Mouse (Mus musculus): ENCODE measurements around the gene Abcb11. TPM values are rescaled to one million over a fixed set of nuclear protein-coding genes. Genes with fewer than 3 reads are reported as not detected.

The Abcb11 gene
- polyA plus RNA-seq, 1 experiment, result not detected

DNA sequence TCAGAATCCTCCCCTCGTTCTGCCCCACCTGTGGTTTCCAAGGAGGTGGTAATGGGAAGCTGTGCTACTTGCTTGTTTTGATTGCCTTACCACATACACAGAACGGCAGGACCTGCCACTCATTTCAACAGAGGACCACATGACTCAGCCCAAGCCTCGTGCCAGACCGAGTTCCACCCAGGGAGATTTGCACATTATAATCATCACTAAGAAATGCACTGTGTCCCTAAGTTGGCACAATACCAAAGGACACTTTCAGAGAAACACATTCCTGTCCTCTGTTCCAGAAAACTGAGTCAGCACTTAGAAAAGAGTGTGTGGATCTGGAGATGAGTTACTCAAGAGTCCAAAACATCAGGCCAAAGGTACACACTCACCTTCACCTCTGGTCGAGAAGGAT is 53.4 kb downstream of the Abcb11 start:
- peak; percentile 29 for TF ChIP-seq USF1 (IDR thresholded peaks at IDR 0.05; ENCODE audit: low read depth)
- TF ChIP-seq MYOG (IDR thresholded peaks at IDR 0.05; ENCODE audit: control insufficient read depth in 1 of 3, insufficient read depth in 1 of 3, insufficient read length in 2 of 3, low read depth in 2 of 3), result no peak
- Histone ChIP-seq H3K36me3 (ENCODE audit: control insufficient read depth, insufficient read depth) (no peaks in the 10 kb centered on the region), H3K27me3 (ENCODE audit: control insufficient read depth, insufficient read depth, insufficient read length) (no peaks in the 10 kb centered on the region), H3K4me2 (ENCODE audit: low read depth) (no peak overlapping the region), H3K4me3 (no peak overlapping the region), H3ac (ENCODE audit: control insufficient read depth, insufficient read length) (no peak overlapping the region), H3K79me2 (ENCODE audit: control insufficient read depth, insufficient read depth) (no peaks in the 10 kb centered on the region)

GRCm38 (mm10) chr2:69275875-69276274 is 66.5 kb downstream of the Abcb11 start:
- no peaks in the 10 kb centered on the region for H3K79me2 ChIP-seq (ENCODE audit: control insufficient read depth, insufficient read depth)
- no peak overlapping the region for H3K4me2 ChIP-seq (ENCODE audit: low read depth)
- H3K36me3 ChIP-seq (ENCODE audit: control insufficient read depth, insufficient read depth), result no peaks in the 10 kb centered on the region
- no peak overlapping the region for H3ac ChIP-seq (ENCODE audit: control insufficient read depth, insufficient read length)
- H3K27me3 ChIP-seq (ENCODE audit: control insufficient read depth, insufficient read depth, insufficient read length), result no peaks in the 10 kb centered on the region
- TF ChIP-seq TCF3 (IDR thresholded peaks at IDR 0.05; ENCODE audit: insufficient read length, low read depth) (no peak), SRF (IDR thresholded peaks at IDR 0.05; ENCODE audit: control insufficient read depth, insufficient read length, low read depth) (no peak), USF1 (IDR thresholded peaks at IDR 0.05; ENCODE audit: low read depth) (no peak)
- H3K4me3 ChIP-seq, result no peak overlapping the region

DNA sequence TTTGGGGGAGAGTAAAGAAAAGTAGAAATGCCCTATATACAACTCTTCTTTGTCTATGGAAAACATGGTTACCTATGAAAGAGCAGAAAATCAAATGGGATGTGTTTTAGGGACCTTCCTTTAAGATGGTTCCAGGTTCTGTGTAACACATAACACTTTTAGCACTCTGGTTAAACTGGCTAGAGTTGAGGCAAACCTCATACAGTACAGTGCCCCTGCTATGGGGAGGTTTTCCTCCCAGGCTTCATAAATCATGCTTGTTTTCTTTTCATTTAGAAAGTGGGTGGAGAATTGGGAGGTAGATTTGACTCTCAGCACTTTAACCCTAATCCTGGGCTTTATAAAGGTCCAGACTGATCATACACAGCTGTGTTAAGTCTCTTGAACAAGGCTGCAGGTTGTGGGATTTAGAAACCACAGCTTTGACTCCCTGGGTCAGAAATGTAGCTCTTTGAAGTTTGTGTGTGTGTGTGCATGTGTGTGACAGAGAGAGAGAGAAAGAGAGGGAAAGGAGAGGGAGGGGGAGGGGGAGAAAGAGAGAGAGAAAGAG is 78.3 kb downstream of the Abcb11 start:
- Histone ChIP-seq H3ac (ENCODE audit: control insufficient read depth, insufficient read length) (no peak overlapping the region), H3K4me2 (ENCODE audit: low read depth) (no peak overlapping the region), H3K27me3 (ENCODE audit: control insufficient read depth, insufficient read depth, insufficient read length) (no peaks in the 10 kb centered on the region), H3K4me3 (no peak overlapping the region), H3K79me2 (ENCODE audit: control insufficient read depth, insufficient read depth) (no peaks in the 10 kb centered on the region), H3K36me3 (ENCODE audit: control insufficient read depth, insufficient read depth) (no peaks in the 10 kb centered on the region)
- TF ChIP-seq TCF3 (IDR thresholded peaks at IDR 0.05; ENCODE audit: insufficient read length, low read depth) (no peak), MYOG (IDR thresholded peaks at IDR 0.05; ENCODE audit: control insufficient read depth in 1 of 3, insufficient read depth in 1 of 3, insufficient read length in 2 of 3, low read depth in 2 of 3) (no peak), MYOD1 (IDR thresholded peaks at IDR 0.05; ENCODE audit: control insufficient read depth in 1 of 3, insufficient read length in 2 of 3, low read depth in 2 of 3) (no peak), SRF (IDR thresholded peaks at IDR 0.05; ENCODE audit: control insufficient read depth, insufficient read length, low read depth) (no peak), POLR2A (IDR thresholded peaks at IDR 0.05; ENCODE audit: insufficient read length, low read depth) (no peak), POLR2AphosphoS2 (IDR thresholded peaks at IDR 0.05; ENCODE audit: insufficient read length, low read depth) (no peak), REST (IDR thresholded peaks at IDR 0.05; ENCODE audit: insufficient read depth, insufficient read length) (no peak), USF1 (IDR thresholded peaks at IDR 0.05; ENCODE audit: low read depth) (no peak), TCF12 (IDR thresholded peaks at IDR 0.05; ENCODE audit: insufficient read depth, poor library complexity, severe bottlenecking) (no peak), E2F4 (IDR thresholded peaks at IDR 0.05; ENCODE audit: insufficient read depth) (no peak), MAX (IDR thresholded peaks at IDR 0.05; ENCODE audit: low read depth) (no peak), CEBPB (IDR thresholded peaks at IDR 0.05; ENCODE audit: insufficient read depth, poor library complexity, severe bottlenecking) (no peak)

GRCm38 (mm10) chr2:69248221-69248755 is 94.1 kb downstream of the Abcb11 start:
- no peak overlapping the region for H3K4me2 ChIP-seq (ENCODE audit: low read depth)
- no peak overlapping the region for H3ac ChIP-seq (ENCODE audit: control insufficient read depth, insufficient read length)
- no peaks in the 10 kb centered on the region for H3K79me2 ChIP-seq (ENCODE audit: control insufficient read depth, insufficient read depth)
- H3K27me3 ChIP-seq (ENCODE audit: control insufficient read depth, insufficient read depth, insufficient read length), result no peaks in the 10 kb centered on the region
- no peaks in the 10 kb centered on the region for H3K36me3 ChIP-seq (ENCODE audit: control insufficient read depth, insufficient read depth)
- H3K4me3 ChIP-seq, result no peak overlapping the region
- TF ChIP-seq POLR2A (IDR thresholded peaks at IDR 0.05; ENCODE audit: insufficient read length, low read depth), result no peak

DNA sequence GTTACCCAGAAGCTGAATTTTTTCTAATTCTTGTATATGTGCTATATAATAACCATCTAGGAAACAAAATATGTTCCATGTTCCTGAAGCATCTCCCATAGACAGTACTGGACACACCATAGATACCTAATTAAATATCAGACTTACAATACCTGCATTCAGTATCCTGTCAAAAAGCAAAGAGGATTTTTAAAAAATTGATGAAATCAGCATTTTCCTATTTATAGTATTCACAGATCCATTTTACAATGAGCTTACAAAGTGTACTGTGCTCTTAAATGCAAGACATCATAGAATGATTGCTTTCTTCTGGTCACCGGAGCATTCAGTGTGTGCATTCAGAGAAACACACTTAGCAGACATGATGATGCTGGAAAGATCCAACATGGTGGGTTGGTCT is 95.3 kb downstream of the Abcb11 start:
- Histone ChIP-seq H3ac (ENCODE audit: control insufficient read depth, insufficient read length) (no peak overlapping the region), H3K4me3 (no peak overlapping the region), H3K36me3 (ENCODE audit: control insufficient read depth, insufficient read depth) (no peaks in the 10 kb centered on the region), H3K27me3 (ENCODE audit: control insufficient read depth, insufficient read depth, insufficient read length) (no peaks in the 10 kb centered on the region), H3K4me2 (ENCODE audit: low read depth) (no peak overlapping the region), H3K79me2 (ENCODE audit: control insufficient read depth, insufficient read depth) (no peaks in the 10 kb centered on the region)
- TF ChIP-seq POLR2A (IDR thresholded peaks at IDR 0.05; ENCODE audit: insufficient read length, low read depth) (no peak), SRF (IDR thresholded peaks at IDR 0.05; ENCODE audit: control insufficient read depth, insufficient read length, low read depth) (no peak), POLR2AphosphoS2 (IDR thresholded peaks at IDR 0.05; ENCODE audit: insufficient read length, low read depth) (no peak), MYOG (IDR thresholded peaks at IDR 0.05; ENCODE audit: control insufficient read depth in 1 of 3, insufficient read depth in 1 of 3, insufficient read length in 2 of 3, low read depth in 2 of 3) (no peak), TCF12 (IDR thresholded peaks at IDR 0.05; ENCODE audit: insufficient read depth, poor library complexity, severe bottlenecking) (no peak), USF1 (IDR thresholded peaks at IDR 0.05; ENCODE audit: low read depth) (no peak), MAX (IDR thresholded peaks at IDR 0.05; ENCODE audit: low read depth) (no peak), REST (IDR thresholded peaks at IDR 0.05; ENCODE audit: insufficient read depth, insufficient read length) (no peak)

GRCm38 (mm10) chr2:69244924-69245323 is 97.5 kb downstream of the Abcb11 start:
- H3K79me2 ChIP-seq (ENCODE audit: control insufficient read depth, insufficient read depth), result no peaks in the 10 kb centered on the region
- no peaks in the 10 kb centered on the region for H3K27me3 ChIP-seq (ENCODE audit: control insufficient read depth, insufficient read depth, insufficient read length)
- no peak overlapping the region for H3ac ChIP-seq (ENCODE audit: control insufficient read depth, insufficient read length)
- no peak overlapping the region for H3K4me2 ChIP-seq (ENCODE audit: low read depth)
- no peaks in the 10 kb centered on the region for H3K36me3 ChIP-seq (ENCODE audit: control insufficient read depth, insufficient read depth)
- no peak overlapping the region for H3K4me3 ChIP-seq
- no peak for TF ChIP-seq POLR2AphosphoS2 (IDR thresholded peaks at IDR 0.05; ENCODE audit: insufficient read length, low read depth)
- TF ChIP-seq CEBPB (IDR thresholded peaks at IDR 0.05; ENCODE audit: insufficient read depth, poor library complexity, severe bottlenecking), result no peak
- TF ChIP-seq REST (IDR thresholded peaks at IDR 0.05; ENCODE audit: insufficient read depth, insufficient read length), result no peak
- no peak for TF ChIP-seq MYOD1 (IDR thresholded peaks at IDR 0.05; ENCODE audit: control insufficient read depth in 1 of 3, insufficient read length in 2 of 3, low read depth in 2 of 3)
- TF ChIP-seq MAX (IDR thresholded peaks at IDR 0.05; ENCODE audit: low read depth), result no peak
- TF ChIP-seq TCF3 (IDR thresholded peaks at IDR 0.05; ENCODE audit: insufficient read length, low read depth), result no peak
- no peak for TF ChIP-seq TCF12 (IDR thresholded peaks at IDR 0.05; ENCODE audit: insufficient read depth, poor library complexity, severe bottlenecking)
- TF ChIP-seq USF1 (IDR thresholded peaks at IDR 0.05; ENCODE audit: low read depth), result no peak
- no peak for TF ChIP-seq MYOG (IDR thresholded peaks at IDR 0.05; ENCODE audit: control insufficient read depth in 1 of 3, insufficient read depth in 1 of 3, insufficient read length in 2 of 3, low read depth in 2 of 3)
- TF ChIP-seq E2F4 (IDR thresholded peaks at IDR 0.05; ENCODE audit: insufficient read depth), result no peak
- TF ChIP-seq SRF (IDR thresholded peaks at IDR 0.05; ENCODE audit: control insufficient read depth, insufficient read length, low read depth), result no peak
- no peak for TF ChIP-seq POLR2A (IDR thresholded peaks at IDR 0.05; ENCODE audit: insufficient read length, low read depth)
